Mouse (Mus musculus): ENCODE measurements at regions not wholly inside any gene's neighbourhood (a gene's known extent, or its start where the extent isn't known, plus 50 kb on each side); places are given as distances from the start of the nearest gene placed in this dataset.

- ATAC-seq (ENCODE audit: low FRiP score, low read depth) (no peak), DNase-seq (ENCODE audit: low spot score) (no peak)
- TF ChIP-seq POLR2A (IDR thresholded peaks at IDR 0.05; ENCODE audit: borderline replicate concordance, extremely low read depth, insufficient read depth, insufficient read length), result no peak
- Histone ChIP-seq H3K9ac (ENCODE audit: low read depth, low read length, severe bottlenecking) (no peak overlapping the region), H3K4me1 (ENCODE audit: control insufficient read depth, insufficient read depth, low read length) (no peaks in the 10 kb centered on the region), H3K4me3 (replicated peaks; ENCODE audit: low read length) (no peak overlapping the region), H3K36me3 (ENCODE audit: control insufficient read depth, insufficient read depth, low read length) (no peaks in the 10 kb centered on the region), H3K27ac (replicated peaks; ENCODE audit: low read depth, low read length) (no peak overlapping the region), H3K27me3 (ENCODE audit: control insufficient read depth, insufficient read depth, low read length) (no peaks in the 10 kb centered on the region), H3K4me2 (replicated peaks; ENCODE audit: low read depth, low read length, severe bottlenecking) (no peak overlapping the region), H3K9me3 (ENCODE audit: control insufficient read depth, low read length) (no peaks in the 10 kb centered on the region)
- WGBS, result 55% methylated on average over 17 of the region's 17 CpGs
Observed at GRCm38 (mm10) chr9:61770207-61770955, 144.0 kb downstream of the Rplp1 start.

- no peaks in the 10 kb centered on the region for H3K4me1 ChIP-seq (ENCODE audit: control insufficient read depth, insufficient read depth, low read length)
- TF ChIP-seq POLR2A (IDR thresholded peaks at IDR 0.05; ENCODE audit: borderline replicate concordance, extremely low read depth, insufficient read depth, insufficient read length), result no peak
- DNase-seq (ENCODE audit: low spot score) (no peak), ATAC-seq (ENCODE audit: low FRiP score, low read depth) (no peak)
- 87% methylated on average over 6 of the region's 6 CpGs for WGBS
- no peaks in the 10 kb centered on the region for H3K27me3 ChIP-seq (ENCODE audit: control insufficient read depth, insufficient read depth, low read length)
- H3K4me3 ChIP-seq (replicated peaks; ENCODE audit: low read length), result no peak overlapping the region
- H3K4me2 ChIP-seq (replicated peaks; ENCODE audit: low read depth, low read length, severe bottlenecking), result no peak overlapping the region
- H3K27ac ChIP-seq (replicated peaks; ENCODE audit: low read depth, low read length), result no peak overlapping the region
- H3K36me3 ChIP-seq (ENCODE audit: control insufficient read depth, insufficient read depth, low read length), result no peaks in the 10 kb centered on the region
- no peak overlapping the region for H3K9ac ChIP-seq (ENCODE audit: low read depth, low read length, severe bottlenecking)
- no peaks in the 10 kb centered on the region for H3K9me3 ChIP-seq (ENCODE audit: control insufficient read depth, low read length)
Observed at GRCm38 (mm10) chr9:61766187-61766586, 148.2 kb downstream of the Rplp1 start.

- ATAC-seq (ENCODE audit: low FRiP score, low read depth), result no peak
- TF ChIP-seq POLR2A (IDR thresholded peaks at IDR 0.05; ENCODE audit: borderline replicate concordance, extremely low read depth, insufficient read depth, insufficient read length), result no peak
- DNase-seq (ENCODE audit: low spot score), result no peak
- WGBS, result 34% methylated on average over 5 of the region's 5 CpGs
- Histone ChIP-seq H3K27me3 (ENCODE audit: control insufficient read depth, insufficient read depth, low read length) (no peaks in the 10 kb centered on the region), H3K9me3 (ENCODE audit: control insufficient read depth, low read length) (no peaks in the 10 kb centered on the region), H3K9ac (ENCODE audit: low read depth, low read length, severe bottlenecking) (no peak overlapping the region), H3K36me3 (ENCODE audit: control insufficient read depth, insufficient read depth, low read length) (no peaks in the 10 kb centered on the region), H3K27ac (replicated peaks; ENCODE audit: low read depth, low read length) (no peak overlapping the region), H3K4me2 (replicated peaks; ENCODE audit: low read depth, low read length, severe bottlenecking) (no peak overlapping the region), H3K4me1 (ENCODE audit: control insufficient read depth, insufficient read depth, low read length) (no peaks in the 10 kb centered on the region), H3K4me3 (replicated peaks; ENCODE audit: low read length) (no peak overlapping the region)
Observed at GRCm38 (mm10) chr9:61765366-61765765, 149.0 kb downstream of the Rplp1 start.

GRCm38 (mm10) chr9:61757806-61758205, 156.5 kb downstream of the Rplp1 start:
- no peak for ATAC-seq (ENCODE audit: low FRiP score, low read depth)
- WGBS, result 77% methylated on average over 3 of the region's 3 CpGs
- Histone ChIP-seq H3K27ac (replicated peaks; ENCODE audit: low read depth, low read length) (no peak overlapping the region), H3K36me3 (ENCODE audit: control insufficient read depth, insufficient read depth, low read length) (no peaks in the 10 kb centered on the region), H3K9me3 (ENCODE audit: control insufficient read depth, low read length) (no peaks in the 10 kb centered on the region), H3K4me2 (replicated peaks; ENCODE audit: low read depth, low read length, severe bottlenecking) (no peak overlapping the region), H3K4me1 (ENCODE audit: control insufficient read depth, insufficient read depth, low read length) (peaks cover 6% of the 10 kb centered on the region), H3K4me3 (replicated peaks; ENCODE audit: low read length) (no peak overlapping the region), H3K27me3 (ENCODE audit: control insufficient read depth, insufficient read depth, low read length) (no peaks in the 10 kb centered on the region), H3K9ac (ENCODE audit: low read depth, low read length, severe bottlenecking) (no peak overlapping the region)
- DNase-seq (ENCODE audit: low spot score), result no peak
- no peak for TF ChIP-seq POLR2A (IDR thresholded peaks at IDR 0.05; ENCODE audit: borderline replicate concordance, extremely low read depth, insufficient read depth, insufficient read length)

- DNase-seq (ENCODE audit: low spot score) (no peak), ATAC-seq (ENCODE audit: low FRiP score, low read depth) (no peak)
- Histone ChIP-seq H3K9me3 (ENCODE audit: control insufficient read depth, low read length) (no peaks in the 10 kb centered on the region), H3K27me3 (ENCODE audit: control insufficient read depth, insufficient read depth, low read length) (no peaks in the 10 kb centered on the region), H3K36me3 (ENCODE audit: control insufficient read depth, insufficient read depth, low read length) (no peaks in the 10 kb centered on the region), H3K4me1 (ENCODE audit: control insufficient read depth, insufficient read depth, low read length) (peaks cover 6% of the 10 kb centered on the region), H3K4me2 (replicated peaks; ENCODE audit: low read depth, low read length, severe bottlenecking) (no peak overlapping the region), H3K27ac (replicated peaks; ENCODE audit: low read depth, low read length) (no peak overlapping the region), H3K4me3 (replicated peaks; ENCODE audit: low read length) (no peak overlapping the region), H3K9ac (ENCODE audit: low read depth, low read length, severe bottlenecking) (no peak overlapping the region)
- no peak for TF ChIP-seq POLR2A (IDR thresholded peaks at IDR 0.05; ENCODE audit: borderline replicate concordance, extremely low read depth, insufficient read depth, insufficient read length)
- 70% methylated on average over 24 of the region's 24 CpGs for WGBS
Observed at GRCm38 (mm10) chr9:61756801-61757342, 157.5 kb downstream of the Rplp1 start.

Measured in limb, embryonic 14.5 days (tissue).